Mouse (Mus musculus) ES-Bruce4 (cell line): ENCODE results near the gene Mb. TPM values are rescaled to one million over a fixed set of nuclear protein-coding genes. Genes with fewer than 3 reads are reported as not detected.

Experiments used
- H3K27ac ChIP-seq: 2 replicates; pipeline ENCODE4 v1.5.1; 2012; ENCODE audit warnings: low read length, inconsistent platforms; ENCODE audit not compliant: insufficient read depth
- H3K27me3 ChIP-seq: 2 replicates; pipeline ENCODE4 v1.6.1; 2012; ENCODE audit warnings: mild to moderate bottlenecking, low read length, inconsistent platforms; ENCODE audit not compliant: control insufficient read depth, poor library complexity, insufficient read depth, severe bottlenecking
- H3K36me3 ChIP-seq: 2 replicates; pipeline ENCODE4 v1.6.1; 2012; ENCODE audit warnings: inconsistent platforms, mild to moderate bottlenecking, low read length, moderate library complexity; ENCODE audit not compliant: control insufficient read depth, poor library complexity, insufficient read depth, severe bottlenecking
- H3K4me1 ChIP-seq: one replicate; pipeline ENCODE4 v1.8.1; 2011; ENCODE audit warnings: low read length; ENCODE audit not compliant: control insufficient read depth, insufficient read depth
- H3K4me3 ChIP-seq: 2 replicates; pipeline ENCODE4 v1.5.1; 2011; ENCODE audit warnings: low read depth, mild to moderate bottlenecking, low read length
- H3K9ac ChIP-seq: 2 replicates; pipeline ENCODE4 v1.6.1; 2012; ENCODE audit warnings: low read depth, mild to moderate bottlenecking, inconsistent platforms; ENCODE audit not compliant: poor library complexity, severe bottlenecking
- H3K9me3 ChIP-seq: replicated peaks from 2 replicates; pipeline ENCODE4 v1.6.1; 2012; ENCODE audit warnings: mild to moderate bottlenecking, low read length, inconsistent platforms; ENCODE audit not compliant: control insufficient read depth, poor library complexity, insufficient read depth, severe bottlenecking
- CTCF ChIP-seq: IDR thresholded peaks from one replicate; pipeline ENCODE4 v1.8.1; 2011; ENCODE audit warnings: low read depth, low read length
- EP300 ChIP-seq: IDR thresholded peaks from 2 replicates; pipeline ENCODE4 v1.6.1; 2011; ENCODE audit warnings: low read depth, low read length; ENCODE audit not compliant: insufficient read depth
- POLR2A ChIP-seq: IDR thresholded peaks from one replicate; pipeline ENCODE4 v1.8.1; 2011; ENCODE audit warnings: low read length; ENCODE audit not compliant: insufficient read depth
- polyA plus RNA-seq: library from polyadenylated mRNA; stranded (reverse); fragments of >200 nt; gene quantifications from 2 replicates; pipeline ENCODE4 v1.2.4, GENCODE M21; 2011; ENCODE audit warnings: low read depth; ENCODE audit not compliant: missing spikeins, insufficient read depth, insufficient read length

Mb gene
- polyA plus RNA-seq, 1 experiment, result 1.9 TPM

DNA sequence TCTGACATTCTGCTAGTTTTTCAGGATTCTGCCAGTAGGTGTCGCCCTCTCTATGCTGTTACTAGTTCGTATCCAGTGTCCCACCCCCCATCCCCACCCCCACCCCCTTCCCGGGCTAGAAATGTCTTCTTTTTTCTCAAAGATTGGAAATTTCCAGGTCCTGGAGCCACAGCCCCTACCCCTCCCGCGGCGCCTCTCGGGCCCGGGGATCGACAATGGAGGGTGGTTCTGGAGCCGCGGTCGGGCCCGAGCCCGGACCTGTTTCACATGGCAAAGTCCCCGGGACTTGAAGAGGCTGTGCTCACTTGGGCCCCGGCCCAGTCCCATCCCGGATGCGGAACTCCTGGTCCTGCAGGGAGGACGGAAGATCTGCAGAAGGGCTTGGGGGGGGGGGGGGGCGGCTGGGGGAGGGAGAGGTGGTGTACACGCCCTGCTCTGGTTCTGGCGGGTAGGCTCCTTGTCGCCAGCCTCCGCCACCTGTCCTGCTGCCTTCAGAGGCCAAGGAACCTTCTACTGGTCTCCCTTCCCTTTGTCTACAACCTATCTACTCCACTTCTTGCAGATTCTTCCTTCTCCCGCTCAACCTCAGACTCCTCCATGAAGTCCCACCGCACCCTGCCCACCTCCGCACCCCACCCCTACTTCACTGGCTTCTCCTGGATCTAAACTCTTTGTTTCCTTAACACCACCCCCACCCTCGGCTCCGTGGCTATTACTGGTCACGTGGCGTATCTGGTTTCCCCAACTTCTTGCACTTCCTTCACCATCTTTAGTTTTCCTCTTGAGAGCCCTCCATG, 76.4 kb downstream of the Mb start:
- Histone ChIP-seq H3K9ac (peak overlapping the region; percentile 92), H3K9me3 (no peaks in the 10 kb centered on the region), H3K27me3 (no peaks in the 10 kb centered on the region), H3K4me3 (peak overlapping the region; percentile 69), H3K27ac (peak overlapping the region; percentile 67), H3K4me1 (no peaks in the 10 kb centered on the region), H3K36me3 (no peaks in the 10 kb centered on the region)
- peak; percentile 3 for TF ChIP-seq CTCF
- 0 out of 2 replicates have a peak, but pooled peaks have one; percentile 48 for TF ChIP-seq EP300
- no peak for TF ChIP-seq POLR2A

DNA sequence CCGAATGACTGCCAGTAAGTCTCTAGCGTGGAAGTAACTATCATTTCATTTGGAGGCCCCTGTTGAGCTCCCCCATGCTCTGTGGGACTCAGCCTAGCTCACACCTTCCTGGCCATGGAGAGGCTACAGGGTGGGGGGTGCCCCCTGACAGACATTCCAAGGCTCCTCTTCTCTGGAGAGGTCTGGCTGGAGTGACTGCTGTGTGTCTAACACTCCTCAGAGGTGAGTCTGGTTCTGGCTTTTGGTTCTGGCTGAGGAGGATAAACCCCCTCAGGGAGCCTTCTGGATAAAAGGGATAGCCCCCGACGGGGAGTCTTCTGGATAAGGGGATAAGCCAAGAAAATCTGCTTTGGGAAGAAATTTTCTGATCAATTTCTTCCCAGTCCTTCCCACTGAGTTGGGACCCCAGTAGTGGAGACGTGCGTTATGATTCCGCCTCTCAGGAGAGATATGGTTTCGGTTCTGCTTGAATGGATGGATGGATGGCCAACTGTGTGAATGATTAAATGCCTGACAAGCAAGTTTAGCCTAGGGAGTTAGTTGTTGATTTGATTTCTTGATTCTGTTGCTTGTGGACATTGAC, 77.1 kb downstream of the Mb start:
- no peaks in the 10 kb centered on the region for H3K27me3 ChIP-seq
- TF ChIP-seq EP300, result no peak
- no peak for TF ChIP-seq CTCF
- no peak for TF ChIP-seq POLR2A
- H3K4me1 ChIP-seq, result no peaks in the 10 kb centered on the region
- no peak overlapping the region for H3K27ac ChIP-seq
- H3K9me3 ChIP-seq, result no peaks in the 10 kb centered on the region
- no peaks in the 10 kb centered on the region for H3K36me3 ChIP-seq
- peak overlapping the region; percentile 92 for H3K9ac ChIP-seq
- H3K4me3 ChIP-seq, result no peak overlapping the region

DNA sequence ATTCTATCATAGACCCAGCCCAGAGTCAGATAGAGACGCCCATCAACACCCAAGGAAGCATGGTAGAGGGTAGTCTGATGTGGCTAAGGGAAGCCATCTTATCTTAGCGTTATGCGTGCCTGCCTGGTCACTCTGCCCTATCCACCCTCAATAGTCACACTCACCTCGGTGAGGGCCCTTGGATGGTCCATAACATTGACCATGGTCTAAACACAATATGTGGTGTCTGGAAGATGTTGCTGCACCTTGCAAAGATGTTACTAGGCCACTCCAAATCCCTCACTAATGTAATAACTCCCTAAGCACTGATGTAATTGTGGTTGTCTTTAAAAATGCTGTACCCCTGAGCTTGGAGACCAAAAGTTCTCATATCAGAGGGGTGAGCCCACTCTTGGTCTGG, 77.8 kb downstream of the Mb start:
- Histone ChIP-seq H3K27me3 (no peaks in the 10 kb centered on the region), H3K9ac (no peak overlapping the region), H3K9me3 (no peaks in the 10 kb centered on the region), H3K4me1 (no peaks in the 10 kb centered on the region), H3K4me3 (no peak overlapping the region), H3K36me3 (no peaks in the 10 kb centered on the region), H3K27ac (no peak overlapping the region)
- no peak for TF ChIP-seq EP300
- no peak for TF ChIP-seq CTCF
- TF ChIP-seq POLR2A, result no peak

Other genes starting within 250 kb of the Mb start
- gene Zfp251, start 179.2 kb downstream of the Mb start, polyA plus RNA-seq, result 7.4 and 8.0 TPM in 2 replicates
- gene Zfp7, start 171.4 kb downstream of the Mb start, polyA plus RNA-seq, result 69.9 and 71.9 TPM in 2 replicates
- gene Gm49527, start 171.3 kb downstream of the Mb start, polyA plus RNA-seq, result not detected in 2 replicates
- 6.7 and 7.4 TPM in 2 replicates for gene Zfp647, start 125.2 kb downstream of the Mb start, polyA plus RNA-seq
- gene 1110038F14Rik, start 102.2 kb downstream of the Mb start, polyA plus RNA-seq, result 27.5 and 27.8 TPM in 2 replicates
- not detected in 2 replicates for gene Apol6, start 5.9 kb downstream of the Mb start, polyA plus RNA-seq